Mouse (Mus musculus): ENCODE results near the gene Tcf7l2.
A peak's percentile ranks its signal among the peaks of the same experiment; 100 is the strongest.

Tcf7l2 gene

DNA sequence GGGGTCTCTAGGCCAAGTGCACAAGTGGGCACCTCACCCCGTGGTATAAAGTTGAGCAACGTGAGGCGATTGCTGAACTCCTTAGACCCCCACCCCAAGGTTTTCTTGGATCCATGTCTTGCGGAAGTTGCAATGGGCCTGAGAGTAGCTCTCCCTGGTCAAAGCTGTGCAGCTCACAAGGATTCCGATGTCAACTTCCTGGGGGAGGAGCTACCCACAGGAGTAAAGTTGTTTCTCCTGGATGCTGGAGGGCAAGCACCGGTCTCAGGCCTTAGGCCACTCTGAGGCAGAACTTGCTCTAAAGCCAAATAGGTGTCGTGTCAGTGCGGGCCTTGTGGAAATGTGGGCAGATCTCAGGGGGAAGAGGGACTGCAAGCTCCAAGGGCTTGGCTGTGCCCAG lies 12.2 kb upstream of the Tcf7l2 start:
- no peak for DNase-seq (ENCODE audit: low read depth in 1 of 2, low spot score in 2 of 2)

DNA sequence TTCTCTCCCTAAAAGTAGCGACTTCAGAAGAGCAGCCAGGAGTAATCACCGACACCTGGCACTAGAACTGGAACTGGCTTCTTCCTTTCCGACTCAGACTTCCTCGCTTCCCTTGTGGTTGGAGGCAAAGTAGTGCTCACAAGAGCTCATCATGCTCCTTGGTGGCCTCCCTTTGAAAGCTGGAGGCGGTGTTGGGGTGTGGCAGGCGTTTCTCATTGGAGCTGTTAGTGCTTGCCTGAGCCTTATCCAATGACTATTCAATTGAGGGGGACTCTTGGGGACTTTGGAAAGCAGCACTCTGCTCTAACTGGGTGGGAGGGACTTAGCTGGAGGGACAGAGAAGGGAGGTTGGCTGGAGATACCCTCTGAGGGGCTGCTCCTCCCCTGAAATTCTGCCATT lies 9.1 kb upstream of the Tcf7l2 start:
- DNase-seq (ENCODE audit: low read depth in 1 of 2, low spot score in 2 of 2), result no peak

DNA sequence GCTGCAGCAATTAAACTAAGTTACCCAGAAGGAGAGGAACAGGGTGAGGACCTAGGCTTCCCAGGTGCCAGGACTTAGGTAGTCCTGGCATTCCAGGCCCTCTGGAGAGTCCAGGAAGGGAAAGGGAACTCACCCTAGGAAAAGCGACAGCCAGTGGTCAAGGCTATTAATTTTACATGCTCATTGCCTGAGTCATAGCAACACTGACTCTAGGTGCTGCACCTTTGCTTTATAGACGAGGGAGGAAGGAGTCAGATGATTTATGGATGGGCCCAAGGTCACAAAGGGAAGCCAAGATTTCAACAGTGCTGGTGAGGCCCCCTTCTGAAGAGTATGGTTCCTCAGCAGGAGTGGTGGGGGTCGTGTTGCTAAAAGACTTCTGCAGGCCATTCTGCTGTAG lies 8.6 kb upstream of the Tcf7l2 start:
- no peak for DNase-seq (ENCODE audit: low read depth in 1 of 2, low spot score in 2 of 2)

DNA sequence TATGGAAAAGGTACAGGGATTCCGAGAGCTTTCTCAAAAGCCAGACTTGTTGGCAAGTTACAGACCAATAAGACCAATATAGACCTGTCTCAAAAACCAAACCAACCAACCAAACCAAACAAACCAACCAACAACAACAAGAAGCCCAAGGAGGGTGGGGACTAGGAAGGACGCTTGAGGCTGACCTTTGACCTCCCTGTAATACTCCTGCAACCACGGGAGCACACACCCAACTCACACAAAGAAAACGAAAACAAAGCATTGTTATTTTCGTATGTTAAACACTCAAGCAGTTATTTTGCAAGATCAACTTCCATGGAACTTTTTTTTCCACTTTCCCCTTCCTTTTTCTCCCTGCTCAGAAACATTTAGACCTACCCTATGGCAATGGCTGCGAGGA lies 5.6 kb upstream of the Tcf7l2 start:
- no peak for DNase-seq (ENCODE audit: low read depth in 1 of 2, low spot score in 2 of 2)

DNA sequence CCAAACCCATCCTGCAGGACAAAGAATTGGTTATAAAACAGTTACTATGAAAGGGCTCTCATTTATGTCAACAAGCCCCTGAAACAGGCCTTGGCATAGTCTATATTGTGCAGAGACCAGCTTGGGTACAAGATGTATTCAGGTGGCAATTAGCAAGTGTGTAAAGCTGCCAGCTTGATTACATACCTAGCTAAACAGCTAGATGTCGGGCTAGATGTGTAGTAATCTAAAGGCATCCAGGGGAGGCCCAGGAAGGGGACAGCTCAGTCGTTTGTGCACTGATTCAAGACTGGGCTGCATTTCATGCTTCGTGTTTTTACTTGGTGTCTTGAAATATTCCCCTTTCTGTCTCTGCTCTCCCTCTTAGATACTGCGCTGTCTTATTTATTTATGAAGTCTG lies 1.9 kb upstream of the Tcf7l2 start:
- DNase-seq (ENCODE audit: low read depth in 1 of 2, low spot score in 2 of 2), result no peak

DNA sequence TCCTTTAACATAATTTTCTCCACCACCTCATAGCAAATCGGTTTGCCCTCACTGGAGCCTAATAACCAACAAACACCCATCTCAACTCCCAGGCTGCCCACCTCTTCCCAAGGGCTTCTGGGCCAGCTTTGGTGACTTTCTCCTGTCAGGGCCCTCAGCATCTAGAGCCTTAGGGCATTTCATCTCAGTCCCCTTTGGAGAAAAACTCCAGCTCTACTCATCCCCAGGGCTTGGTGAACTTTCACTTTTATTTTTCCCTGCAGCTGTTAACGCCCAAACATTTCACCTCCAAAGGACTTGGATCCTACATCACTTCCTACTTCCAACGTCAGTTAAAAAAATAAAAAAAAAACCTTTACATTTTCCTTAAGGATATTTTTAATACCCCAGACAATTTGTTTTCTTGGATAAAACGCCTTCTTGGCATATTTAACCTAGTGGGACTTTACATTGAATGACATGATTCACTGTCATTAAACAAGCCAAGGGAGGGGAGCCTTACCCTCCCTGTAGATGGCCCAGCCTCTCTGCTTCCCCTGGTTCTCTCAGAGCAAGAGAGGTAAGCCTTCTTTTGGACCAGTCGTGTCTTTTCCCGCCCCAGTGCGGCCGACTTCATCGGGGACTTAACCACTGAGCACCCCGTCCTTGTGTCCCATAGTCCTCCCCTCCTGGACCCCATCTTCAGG lies 724 bp upstream of the Tcf7l2 start:
- DNase-seq (ENCODE audit: low read depth in 1 of 2, low spot score in 2 of 2), result no peak

DNA sequence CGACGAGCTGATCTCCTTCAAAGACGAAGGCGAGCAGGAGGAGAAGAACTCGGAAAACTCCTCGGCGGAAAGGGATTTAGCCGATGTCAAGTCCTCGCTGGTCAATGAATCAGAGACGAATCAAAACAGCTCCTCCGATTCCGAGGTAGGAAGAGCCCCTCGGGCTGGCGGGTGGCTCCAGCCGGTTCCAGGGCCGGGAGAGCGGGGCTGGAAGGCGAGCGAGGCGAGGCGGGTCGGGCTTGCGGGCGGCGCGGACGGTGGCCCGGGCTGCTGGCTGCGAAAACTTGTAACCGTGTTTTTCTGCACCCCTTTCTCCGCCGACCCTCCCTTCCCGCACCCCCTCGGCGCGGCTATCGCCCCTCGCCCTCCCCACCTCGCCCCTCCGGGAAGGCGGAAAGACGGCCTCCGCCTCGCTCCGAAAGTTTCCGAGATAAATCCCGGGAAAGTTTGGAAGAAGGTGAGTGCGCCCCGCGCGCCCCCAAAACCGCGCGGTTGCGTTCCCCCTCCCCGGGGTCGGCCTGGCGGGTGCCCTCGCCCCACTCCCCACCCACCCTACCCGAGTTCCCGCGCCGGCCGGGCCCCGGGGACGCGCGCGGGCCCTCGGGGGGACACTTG lies 873 bp downstream of the Tcf7l2 start:
- peak in 1 of 2 experiments; percentile 26 for DNase-seq (ENCODE audit: low read depth in 1 of 2, low spot score in 2 of 2)

DNA sequence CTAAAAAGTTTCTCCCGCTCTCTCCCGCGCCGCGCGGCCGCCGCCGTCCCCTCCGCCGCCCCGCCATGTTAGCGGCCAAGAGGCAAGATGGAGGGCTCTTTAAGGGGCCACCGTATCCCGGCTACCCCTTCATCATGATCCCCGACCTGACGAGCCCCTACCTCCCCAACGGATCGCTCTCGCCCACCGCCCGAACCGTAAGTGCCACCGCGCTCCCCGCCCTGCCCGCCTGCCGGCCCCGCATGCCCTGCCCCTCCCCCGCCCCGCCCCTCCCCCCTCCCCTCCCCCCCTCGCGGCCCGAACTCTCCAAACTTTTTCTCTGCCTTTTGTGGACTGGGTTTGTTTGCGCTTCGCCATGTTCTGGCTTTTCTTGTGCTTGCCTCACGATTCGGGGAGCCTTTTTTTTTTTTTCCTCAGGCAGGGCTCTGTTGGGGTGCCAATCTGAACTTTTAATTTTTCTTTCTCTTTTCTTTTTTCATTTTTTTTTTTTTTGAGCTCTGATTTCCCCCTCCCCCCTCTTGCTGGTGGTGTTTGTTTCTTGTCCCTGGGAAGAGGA lies 1.5 kb downstream of the Tcf7l2 start:
- DNase-seq (ENCODE audit: low read depth in 1 of 2, low spot score in 2 of 2), result no peak

DNA sequence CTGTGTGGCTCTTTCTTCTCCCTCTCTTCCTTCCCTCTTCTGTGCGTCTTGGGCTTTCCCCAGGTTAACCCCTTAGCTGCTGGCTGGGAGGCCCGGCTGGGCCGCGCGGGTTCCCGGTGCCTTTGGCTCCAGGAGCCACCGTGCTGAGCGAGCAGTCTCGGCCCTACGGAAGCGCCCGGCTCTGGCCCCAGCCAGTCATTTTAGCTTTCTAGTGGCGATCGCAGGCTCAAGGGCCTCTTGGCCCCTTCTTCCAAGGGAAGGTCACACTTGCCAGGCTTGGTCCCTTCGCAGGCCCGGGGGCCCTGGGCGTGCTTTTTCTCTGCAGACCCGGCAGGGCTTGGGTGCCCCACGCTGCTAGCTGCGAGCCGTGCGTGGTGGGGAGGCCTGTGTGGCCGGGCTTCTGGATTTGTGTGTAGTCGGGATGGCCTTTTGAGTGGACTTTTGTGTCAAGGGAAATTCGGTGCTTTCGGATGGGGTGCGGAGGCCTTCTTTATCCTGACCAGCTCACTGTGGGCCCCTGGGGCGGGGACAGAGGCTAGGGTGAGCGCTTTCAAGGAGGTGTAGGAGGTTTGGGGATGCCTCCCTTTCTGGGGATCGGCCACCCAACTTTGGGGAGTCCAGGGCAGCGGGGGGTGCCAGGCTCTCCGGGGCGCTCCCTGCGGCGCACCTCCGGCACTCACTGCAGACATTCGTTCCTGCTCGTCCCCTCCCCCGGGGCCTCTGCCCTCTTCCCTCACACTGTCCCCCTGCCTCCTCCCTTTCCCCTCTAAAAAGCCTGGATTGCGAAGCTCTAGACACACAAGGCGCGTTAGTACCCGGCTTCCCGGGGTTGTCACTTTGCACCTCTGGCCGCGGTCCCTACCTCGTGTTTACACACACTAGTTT lies 2.2 kb downstream of the Tcf7l2 start:
- DNase-seq (ENCODE audit: low read depth in 1 of 2, low spot score in 2 of 2), result peak in 1 of 2 experiments; percentile 38

DNA sequence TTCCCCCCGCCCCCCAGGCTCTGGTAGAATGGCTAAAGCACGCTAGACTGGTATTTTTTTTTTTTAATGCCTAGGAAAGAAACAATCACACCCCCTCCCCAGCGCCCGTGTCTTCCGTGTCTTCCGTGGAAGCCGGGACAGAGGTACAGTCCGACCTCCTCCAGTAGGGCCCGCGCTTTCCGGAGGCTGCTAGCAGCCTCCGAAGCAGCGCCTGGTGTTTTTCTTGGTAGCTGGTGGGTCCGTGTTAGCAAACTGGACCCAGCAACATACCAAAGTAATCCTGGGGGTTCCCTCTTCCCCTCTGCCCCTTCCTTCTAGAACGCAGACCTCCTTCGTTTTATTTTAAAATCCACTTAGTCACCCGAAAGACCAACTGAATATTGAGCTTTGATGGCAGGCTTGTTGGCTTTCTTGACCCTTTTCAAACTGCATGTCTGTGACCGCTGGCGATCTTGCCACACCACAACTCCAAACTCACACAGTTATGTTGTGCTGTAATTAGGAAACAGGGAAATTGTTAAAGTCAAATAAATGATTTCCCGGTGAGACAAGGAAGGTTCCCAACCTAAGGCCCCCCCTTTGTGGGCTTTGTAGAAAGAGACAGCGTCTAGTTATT lies 3.1 kb downstream of the Tcf7l2 start:
- no peak for DNase-seq (ENCODE audit: low read depth in 1 of 2, low spot score in 2 of 2)

DNA sequence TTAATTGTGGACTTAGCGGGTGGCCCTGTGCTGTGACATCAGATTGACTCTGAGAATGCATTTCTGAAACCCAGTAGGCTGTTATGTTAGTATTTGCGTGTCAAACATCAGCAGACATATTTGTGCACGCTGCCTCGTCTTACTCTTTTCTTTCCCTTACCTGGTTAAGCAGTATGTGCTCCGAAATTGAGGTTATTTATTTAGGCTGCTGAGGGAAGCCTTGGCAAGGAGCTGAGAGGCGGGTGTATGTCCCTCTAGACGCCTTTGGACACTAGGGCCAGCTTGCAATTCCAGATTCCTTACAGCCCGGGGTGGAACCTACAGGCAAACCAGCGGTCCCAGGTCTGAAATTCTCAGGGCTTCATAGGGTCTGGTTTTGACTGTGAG lies 3.6 kb downstream of the Tcf7l2 start:
- DNase-seq (ENCODE audit: low read depth in 1 of 2, low spot score in 2 of 2), result no peak

DNA sequence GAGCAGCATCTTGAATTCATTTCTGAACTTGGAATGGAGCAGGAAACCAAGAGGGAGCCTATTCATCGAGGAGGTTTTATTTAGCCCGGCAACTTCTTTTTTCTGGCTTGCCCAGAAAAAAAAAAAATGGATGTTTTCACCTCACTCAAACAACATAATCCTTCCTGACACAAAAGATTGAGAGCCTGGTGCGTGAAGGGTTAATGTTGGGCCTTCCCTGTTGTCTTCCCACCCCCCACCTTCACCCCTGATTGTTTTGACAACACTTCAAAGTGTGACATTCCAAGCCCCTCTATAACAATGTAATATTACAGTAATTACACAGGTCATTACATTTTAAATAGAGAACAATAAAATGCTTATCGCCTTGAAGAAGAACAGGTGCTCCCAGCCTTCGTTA lies 4.6 kb downstream of the Tcf7l2 start:
- DNase-seq (ENCODE audit: low read depth in 1 of 2, low spot score in 2 of 2), result no peak

DNA sequence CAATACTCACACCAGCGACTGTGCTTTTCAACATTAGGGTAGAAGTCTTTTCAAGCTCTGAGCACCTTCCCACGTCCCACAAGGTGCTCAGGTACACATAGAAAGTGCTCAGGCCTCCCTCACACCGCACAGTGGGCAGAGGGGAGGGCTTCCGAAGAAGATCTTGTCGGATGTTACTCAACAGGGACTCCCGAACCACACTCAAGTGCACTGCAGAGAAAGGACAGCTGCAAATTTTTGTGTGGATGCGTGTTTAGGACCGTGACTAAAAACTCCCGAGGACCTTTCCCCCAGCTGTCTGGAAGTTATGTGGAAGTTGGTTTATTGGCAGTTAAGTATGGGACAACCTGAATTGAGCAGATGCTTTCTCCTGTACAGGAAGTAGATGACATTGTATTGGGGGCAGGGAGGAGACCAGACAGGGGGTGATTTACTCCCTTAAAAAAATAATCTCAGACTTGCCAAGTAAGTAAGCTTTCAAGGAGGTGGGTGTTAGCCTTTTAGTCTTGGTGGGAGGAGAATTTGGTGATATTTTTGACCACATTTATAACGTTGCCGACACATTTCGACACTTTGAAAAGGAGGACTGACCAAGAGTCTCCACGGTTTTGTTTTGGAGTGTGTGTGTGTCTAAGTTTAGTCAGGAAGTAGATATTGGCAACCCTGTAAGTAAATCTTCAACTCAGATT lies 5.8 kb downstream of the Tcf7l2 start:
- no peak for DNase-seq (ENCODE audit: low read depth in 1 of 2, low spot score in 2 of 2)

DNA sequence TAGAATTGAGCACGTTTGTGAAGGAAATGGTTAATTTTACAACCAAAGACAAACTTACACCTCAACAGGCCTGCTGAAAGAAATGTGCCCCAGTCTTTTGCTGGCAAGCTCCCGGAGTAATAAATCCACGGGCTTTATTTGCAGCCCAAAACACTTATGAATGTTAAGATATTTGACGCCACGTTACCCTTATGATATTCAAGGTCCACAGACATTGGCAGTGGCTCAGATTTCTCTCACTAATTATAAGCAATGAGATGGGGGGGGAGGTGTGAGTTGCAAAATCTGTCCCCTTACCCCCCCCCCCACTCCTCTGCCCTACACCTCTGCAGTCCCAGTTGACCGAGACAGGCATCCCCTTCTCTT lies 6.3 kb downstream of the Tcf7l2 start:
- DNase-seq (ENCODE audit: low read depth in 1 of 2, low spot score in 2 of 2), result no peak

DNA sequence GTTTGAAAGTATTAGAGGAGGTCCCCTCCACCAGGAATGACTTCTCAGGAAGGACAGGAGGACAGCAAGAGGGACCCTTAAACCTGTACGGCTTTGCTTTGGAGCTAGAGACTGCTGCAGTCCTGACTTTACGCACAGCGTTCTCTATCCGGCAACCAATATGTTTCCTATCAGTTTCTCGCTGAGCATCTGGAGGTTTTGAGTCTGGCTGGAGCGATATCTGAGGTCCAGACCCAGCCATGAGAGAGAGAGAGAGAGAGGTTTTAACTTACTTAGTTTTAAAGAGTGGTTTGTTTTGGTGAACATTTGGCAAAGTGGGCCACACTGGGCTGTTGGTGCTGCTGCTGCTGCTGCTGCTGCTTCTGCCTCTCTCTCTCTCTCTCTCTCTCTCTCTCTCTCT lies 7.2 kb downstream of the Tcf7l2 start:
- no peak for DNase-seq (ENCODE audit: low read depth in 1 of 2, low spot score in 2 of 2)

DNA sequence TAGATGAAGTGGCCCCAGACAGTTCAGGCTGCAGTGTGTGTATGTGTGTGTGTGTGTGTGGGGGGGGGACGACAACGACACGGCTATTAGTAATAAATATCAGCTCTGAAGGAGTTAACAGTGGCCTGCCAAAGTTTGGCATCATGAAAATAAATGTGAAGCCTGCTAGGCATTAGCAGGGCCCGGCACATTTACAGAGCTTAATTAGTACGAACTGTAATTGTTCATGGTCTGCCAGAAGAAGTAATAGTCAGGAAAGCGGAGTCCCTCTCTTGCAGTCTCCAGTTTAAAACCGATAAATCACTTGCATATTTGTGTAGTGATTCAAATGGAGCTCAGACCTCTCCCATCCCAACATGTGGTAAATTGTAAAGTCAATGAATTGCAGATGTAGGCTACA lies 7.9 kb downstream of the Tcf7l2 start:
- DNase-seq (ENCODE audit: low read depth in 1 of 2, low spot score in 2 of 2), result no peak

DNA sequence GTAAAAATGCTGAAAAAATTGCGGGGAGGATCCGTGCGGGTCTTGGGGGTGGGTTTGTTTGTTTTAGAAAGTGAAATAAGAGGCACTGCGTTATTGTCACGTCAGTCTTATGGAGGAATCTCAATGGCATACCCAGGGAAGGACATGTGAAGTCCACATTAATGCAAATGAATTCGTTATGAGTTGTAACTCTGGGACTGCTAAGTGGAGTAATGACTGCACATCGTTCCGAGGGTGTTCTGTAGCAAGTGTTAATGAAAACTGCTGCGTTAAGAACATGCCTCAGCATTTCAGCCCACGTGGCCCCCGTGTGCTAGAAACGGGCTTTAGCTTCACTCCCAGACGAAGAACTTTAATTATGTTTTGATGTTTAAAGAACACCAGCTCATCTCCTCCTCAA lies 8.4 kb downstream of the Tcf7l2 start:
- DNase-seq (ENCODE audit: low read depth in 1 of 2, low spot score in 2 of 2), result no peak

DNA sequence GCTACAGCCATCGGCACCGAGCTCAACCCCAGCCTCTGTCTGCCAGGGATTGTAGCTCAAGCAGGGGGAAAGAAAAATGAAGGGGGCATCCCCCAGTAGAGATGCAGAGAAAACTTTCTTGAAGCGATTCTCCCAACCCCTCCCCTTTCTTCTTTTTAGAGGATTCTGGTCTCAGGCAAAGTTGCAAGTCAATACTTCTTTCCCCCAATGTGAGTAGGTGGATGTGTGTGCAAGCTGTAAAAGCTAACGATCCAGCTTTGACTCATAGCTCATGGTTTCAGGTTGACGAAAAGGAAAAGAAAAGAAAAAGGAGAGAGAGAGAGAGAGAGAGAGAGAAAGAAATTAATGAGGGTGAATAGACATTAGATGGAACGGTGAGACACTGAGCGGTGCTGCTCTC lies 8.8 kb downstream of the Tcf7l2 start:
- DNase-seq (ENCODE audit: low read depth in 1 of 2, low spot score in 2 of 2), result no peak

DNA sequence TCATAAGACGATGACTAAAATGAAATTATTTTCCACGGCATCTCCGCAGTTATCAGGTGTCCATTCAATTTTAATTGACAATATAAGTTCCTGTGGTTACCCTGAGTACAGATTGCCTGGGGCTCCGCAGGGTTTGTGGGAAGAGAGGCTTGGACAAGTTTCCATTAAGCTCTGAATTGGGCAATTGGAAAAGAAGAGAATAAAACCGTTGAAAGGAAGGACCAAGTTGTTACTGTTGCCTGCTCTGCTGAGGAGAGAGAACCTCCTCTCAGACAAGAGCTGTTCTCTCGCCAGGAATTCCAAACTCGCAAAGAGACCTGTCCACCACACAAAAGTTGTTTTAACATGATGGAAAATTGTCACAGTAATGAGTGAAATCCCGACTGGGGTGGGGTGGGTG lies 11.2 kb downstream of the Tcf7l2 start:
- no peak for DNase-seq (ENCODE audit: low read depth in 1 of 2, low spot score in 2 of 2)

DNA sequence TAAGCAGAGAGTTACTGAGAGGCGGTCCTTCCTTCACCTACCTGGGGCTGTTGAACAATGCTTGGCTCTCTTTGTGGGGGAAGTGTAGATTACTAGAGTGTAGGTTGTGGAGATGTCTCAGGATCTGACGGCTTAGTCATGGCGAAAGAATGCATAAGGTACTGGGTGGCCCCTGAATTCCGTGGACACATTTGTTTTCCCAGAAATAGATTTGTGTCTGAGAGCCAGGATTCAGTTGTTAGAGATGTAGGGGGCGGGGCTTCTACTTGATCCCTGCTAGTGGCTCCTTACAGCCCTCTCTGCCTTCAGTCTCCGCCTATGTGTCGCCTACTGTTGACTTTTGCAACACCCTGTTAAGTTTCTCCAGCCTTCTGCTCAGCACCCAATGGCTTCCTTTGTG lies 12.7 kb downstream of the Tcf7l2 start:
- DNase-seq (ENCODE audit: low read depth in 1 of 2, low spot score in 2 of 2), result no peak

DNA sequence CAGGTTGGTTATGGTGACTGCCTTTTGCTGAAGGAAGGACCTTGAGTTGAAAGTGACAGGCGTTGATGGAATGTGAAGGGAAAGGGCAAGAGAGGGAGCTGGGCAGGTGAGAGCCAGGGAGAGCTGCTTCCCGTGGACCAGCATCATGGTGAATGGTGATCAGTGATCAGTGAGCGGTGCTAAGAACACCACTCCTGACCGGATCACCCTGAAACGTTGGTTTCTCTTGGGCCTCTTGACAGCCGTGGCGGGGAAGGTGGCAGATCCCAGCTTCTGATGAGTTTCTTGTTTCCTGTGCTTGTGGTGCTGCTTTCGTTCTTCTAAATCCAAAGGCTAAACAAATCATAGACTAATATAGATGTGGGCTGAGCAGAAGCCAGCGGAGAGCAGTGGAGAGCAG lies 13.8 kb downstream of the Tcf7l2 start:
- DNase-seq (ENCODE audit: low read depth in 1 of 2, low spot score in 2 of 2), result no peak

Measured in monocyte, adult 2 months (primary cell).